Mouse (Mus musculus): ENCODE results near the gene Ogn.

The Ogn gene

GRCm38 (mm10) chr13:49644731-49645529 lies 37.1 kb downstream of the Ogn start:
- peak; percentile 54 for DNase-seq (ENCODE audit: low spot score)

GRCm38 (mm10) chr13:49646019-49646418 lies 38.2 kb downstream of the Ogn start:
- no peak for DNase-seq (ENCODE audit: low spot score)

DNA sequence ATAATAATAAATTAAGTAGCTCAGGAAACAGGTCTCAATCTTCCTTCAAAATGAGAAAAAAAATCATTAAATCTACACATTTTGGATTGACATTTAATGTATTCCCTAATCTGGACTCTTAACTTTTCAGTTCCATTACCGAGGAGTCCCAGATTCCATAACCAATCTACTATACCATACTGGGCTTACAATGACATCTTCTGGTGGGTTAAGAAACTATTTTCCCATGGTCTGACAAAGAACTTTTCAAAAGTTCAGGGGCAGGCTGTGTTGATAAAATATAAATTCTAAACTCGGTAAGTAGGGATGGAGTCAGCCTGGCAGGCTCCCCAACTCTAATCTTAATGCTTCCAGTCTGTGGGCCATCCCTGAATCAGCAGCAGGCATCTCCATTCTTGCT lies 43.3 kb downstream of the Ogn start:
- peak; percentile 3 for DNase-seq (ENCODE audit: low spot score)

DNA sequence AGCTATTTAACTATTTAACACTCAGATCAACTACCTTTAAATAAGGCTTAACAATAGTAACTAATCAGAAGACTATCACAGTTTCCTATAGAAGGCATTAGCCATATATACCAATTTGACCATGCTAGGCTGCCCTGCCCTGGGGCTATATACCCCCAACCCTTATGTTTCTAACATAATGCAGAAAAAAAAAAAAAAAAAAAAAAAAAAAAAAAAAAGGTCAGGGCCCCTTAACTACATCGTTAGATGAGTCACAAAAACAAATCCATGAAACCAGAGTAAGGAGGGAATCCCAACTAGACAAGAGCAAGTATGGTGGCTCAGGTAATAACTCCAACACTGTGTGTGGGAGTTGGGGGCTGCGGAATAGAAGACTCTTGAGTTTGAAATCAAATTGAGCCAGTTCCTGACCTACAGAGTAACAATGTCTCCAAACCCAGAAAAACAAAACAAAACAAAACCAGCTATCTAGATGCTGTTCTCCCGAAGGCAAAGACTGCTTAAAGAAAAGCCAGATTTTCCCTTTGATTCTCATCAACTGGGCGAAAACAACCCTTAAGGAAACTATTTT lies 44.0 kb downstream of the Ogn start:
- DNase-seq (ENCODE audit: low spot score): no peak

- DNase-seq (ENCODE audit: low spot score): peak; percentile 99
These were observed 44.8 kb downstream of the Ogn start, which contains the start of the genes Cenpp and Nol8 for GRCm38 (mm10) chr13:49652481-49653179. Gene Cenpp (minus strand): TSS chr13:49652785. Gene Nol8 (plus strand): TSS chr13:49653078.

- no peak for DNase-seq (ENCODE audit: low spot score)
These were observed 45.3 kb downstream of the Ogn start for GRCm38 (mm10) chr13:49653180-49653541.
